Mouse (Mus musculus) heart, postnatal 0 days (tissue): ENCODE data around the gene Acoxl.

Experiments
- CTCF ChIP-seq: IDR thresholded peaks from 2 replicates; pipeline ENCODE4 v1.5.1; 2016; ENCODE audit warnings: antibody characterized with exemption, control low read depth, low read depth
- EP300 ChIP-seq: IDR thresholded peaks from 2 replicates; pipeline ENCODE4 v1.6.1; 2016; ENCODE audit warnings: antibody characterized with exemption, low read depth

- no peak for TF ChIP-seq CTCF
- no peak for TF ChIP-seq EP300
Measured at GRCm38 (mm10) chr2:128172266-128172665, 333.6 kb downstream of the Acoxl start.
